Mouse (Mus musculus): Measurements from ENCODE around the gene Olfr2.

- TF ChIP-seq CTCF (IDR thresholded peaks at IDR 0.05; ENCODE audit: borderline replicate concordance, insufficient read depth, low read depth, low read length) (no peak), POLR2A (IDR thresholded peaks at IDR 0.05; ENCODE audit: borderline replicate concordance, insufficient read depth, low read length) (no peak)
Measured at GRCm38 (mm10) chr7:107004169-107004568, 1.7 kb downstream of the Olfr2 start.
